Mouse (Mus musculus) myocyte (in vitro differentiated cells): ENCODE data around the gene Esrra. TPM values are rescaled to one million over a fixed set of nuclear protein-coding genes. Genes with fewer than 3 reads are reported as not detected.

ENCODE experiments used
- H3K27me3 ChIP-seq: one replicate; pipeline ENCODE4 v1.6.1; 2011; ENCODE audit not compliant: control insufficient read depth, insufficient read depth, insufficient read length
- H3K36me3 ChIP-seq: one replicate; pipeline ENCODE4 v1.6.1; 2011; ENCODE audit not compliant: control insufficient read depth, insufficient read depth
- H3K4me2 ChIP-seq: one replicate; pipeline ENCODE4 v1.6.1; 2011; ENCODE audit warnings: low read depth, control low read depth
- H3K4me3 ChIP-seq: one replicate; pipeline ENCODE4 v1.5.1; 2011; ENCODE audit warnings: mild to moderate bottlenecking, control low read depth, moderate library complexity
- H3K79me2 ChIP-seq: one replicate; pipeline ENCODE4 v1.6.1; 2011; ENCODE audit not compliant: control insufficient read depth, insufficient read depth
- H3ac ChIP-seq: one replicate; pipeline ENCODE4 v1.6.1; 2011; ENCODE audit not compliant: control insufficient read depth, insufficient read length
- CEBPB ChIP-seq: IDR thresholded peaks from 2 replicates; pipeline ENCODE4 v1.6.1; 2011; ENCODE audit warnings: mild to moderate bottlenecking, moderate library complexity; ENCODE audit not compliant: poor library complexity, insufficient read depth, severe bottlenecking
- E2F4 ChIP-seq: IDR thresholded peaks from one replicate; pipeline ENCODE4 v1.6.1; 2011; ENCODE audit warnings: mild to moderate bottlenecking, control low read depth, moderate library complexity; ENCODE audit not compliant: insufficient read depth
- MAX ChIP-seq: IDR thresholded peaks from one replicate; pipeline ENCODE4 v1.6.1; 2011; ENCODE audit warnings: low read depth, mild to moderate bottlenecking, control low read depth
- MYOD1 ChIP-seq, 3 experiments: IDR thresholded peaks; one replicate each; pipeline ENCODE4 v1.6.1; 2011; ENCODE audit warnings: control low read depth in 2 of 3, low read depth in 2 of 3, mild to moderate bottlenecking in 2 of 3, moderate library complexity in 1 of 3; ENCODE audit not compliant: insufficient read length in 2 of 3, control insufficient read depth in 1 of 3
- MYOG ChIP-seq, 3 experiments: IDR thresholded peaks; one replicate each; pipeline ENCODE4 v1.6.1; 2011; ENCODE audit warnings: control low read depth in 2 of 3, low read depth in 2 of 3, mild to moderate bottlenecking in 2 of 3; ENCODE audit not compliant: insufficient read length in 2 of 3, control insufficient read depth in 1 of 3, insufficient read depth in 1 of 3
- POLR2A ChIP-seq: IDR thresholded peaks from one replicate; pipeline ENCODE4 v1.6.1; 2011; ENCODE audit warnings: low read depth, mild to moderate bottlenecking, control low read depth, moderate library complexity; ENCODE audit not compliant: insufficient read length
- POLR2AphosphoS2 ChIP-seq: IDR thresholded peaks from one replicate; pipeline ENCODE4 v1.6.1; 2011; ENCODE audit warnings: low read depth, control low read depth; ENCODE audit not compliant: insufficient read length
- REST ChIP-seq: IDR thresholded peaks from one replicate; pipeline ENCODE4 v1.6.1; 2011; ENCODE audit warnings: mild to moderate bottlenecking, control low read depth, moderate library complexity; ENCODE audit not compliant: insufficient read depth, insufficient read length
- SRF ChIP-seq: IDR thresholded peaks from one replicate; pipeline ENCODE4 v1.6.1; 2011; ENCODE audit warnings: low read depth; ENCODE audit not compliant: control insufficient read depth, insufficient read length
- TCF12 ChIP-seq: IDR thresholded peaks from one replicate; pipeline ENCODE4 v1.6.1; 2011; ENCODE audit warnings: mild to moderate bottlenecking, control low read depth; ENCODE audit not compliant: poor library complexity, insufficient read depth, severe bottlenecking
- TCF3 ChIP-seq: IDR thresholded peaks from one replicate; pipeline ENCODE4 v1.6.1; 2011; ENCODE audit warnings: low read depth, control low read depth; ENCODE audit not compliant: insufficient read length
- USF1 ChIP-seq: IDR thresholded peaks from one replicate; pipeline ENCODE4 v1.6.1; 2011; ENCODE audit warnings: low read depth, mild to moderate bottlenecking, control low read depth, moderate library complexity
- polyA plus RNA-seq: library from polyadenylated mRNA; unstranded; fragments of >200 nt; fragmentation: generic; extraction: Trizol; gene quantifications from one replicate; pipeline ENCODE4 v1.2.1, GENCODE M21; 2012; ENCODE audit warnings: missing spikeins

The Esrra gene
- polyA plus RNA-seq, 1 experiment, result 52.7 TPM

GRCm38 (mm10) chr19:6937541-6938465, 16.2 kb upstream of the Esrra start:
- TF ChIP-seq USF1 (no peak), TCF12 (no peak), POLR2A (no peak), MYOG (IDR thresholded peaks at IDR 0.05; ENCODE audit: control insufficient read depth in 1 of 3, insufficient read depth in 1 of 3, insufficient read length in 2 of 3, low read depth in 2 of 3) (no peak), SRF (no peak), MYOD1 (IDR thresholded peaks at IDR 0.05; ENCODE audit: control insufficient read depth in 1 of 3, insufficient read length in 2 of 3, low read depth in 2 of 3) (no peak), TCF3 (no peak), E2F4 (no peak), CEBPB (no peak), POLR2AphosphoS2 (no peak), MAX (no peak), REST (no peak)
- Histone ChIP-seq H3K4me3 (no peak overlapping the region), H3ac (no peak overlapping the region), H3K36me3 (no peaks in the 10 kb centered on the region), H3K27me3 (peaks cover 12% of the 10 kb centered on the region), H3K79me2 (peaks cover 3% of the 10 kb centered on the region), H3K4me2 (no peak overlapping the region)

GRCm38 (mm10) chr19:6936299-6936698, 14.7 kb upstream of the Esrra start:
- no peaks in the 10 kb centered on the region for H3K79me2 ChIP-seq
- peaks cover 12% of the 10 kb centered on the region for H3K27me3 ChIP-seq
- TF ChIP-seq E2F4, result no peak
- no peak for TF ChIP-seq MYOD1 (IDR thresholded peaks at IDR 0.05; ENCODE audit: control insufficient read depth in 1 of 3, insufficient read length in 2 of 3, low read depth in 2 of 3)
- TF ChIP-seq MYOG (IDR thresholded peaks at IDR 0.05; ENCODE audit: control insufficient read depth in 1 of 3, insufficient read depth in 1 of 3, insufficient read length in 2 of 3, low read depth in 2 of 3), result no peak
- TF ChIP-seq MAX, result no peak
- TF ChIP-seq TCF3, result no peak
- no peak for TF ChIP-seq USF1
- no peak for TF ChIP-seq POLR2A
- no peak for TF ChIP-seq SRF
- TF ChIP-seq CEBPB, result no peak

GRCm38 (mm10) chr19:6934195-6934977, 12.8 kb upstream of the Esrra start, which contains the start of gene Kcnk4:
TSS of gene Kcnk4 (minus strand) at chr19:6934515.
- Histone ChIP-seq H3K79me2 (no peaks in the 10 kb centered on the region), H3K4me2 (peak within 1 kb of the TSS; percentile 65), H3K36me3 (no peaks in the 10 kb centered on the region), H3ac (peak within 1 kb of the TSS; percentile 12), H3K27me3 (peaks cover 12% of the 10 kb centered on the region), H3K4me3 (no peak within 1 kb of the TSS)
- TF ChIP-seq E2F4, result no peak
- no peak for TF ChIP-seq TCF12
- TF ChIP-seq POLR2AphosphoS2, result no peak
- no peak for TF ChIP-seq CEBPB
- TF ChIP-seq REST, result no peak
- no peak for TF ChIP-seq MAX
- no peak for TF ChIP-seq TCF3
- no peak for TF ChIP-seq MYOD1 (IDR thresholded peaks at IDR 0.05; ENCODE audit: control insufficient read depth in 1 of 3, insufficient read length in 2 of 3, low read depth in 2 of 3)
- TF ChIP-seq USF1, result no peak
- no peak for TF ChIP-seq MYOG (IDR thresholded peaks at IDR 0.05; ENCODE audit: control insufficient read depth in 1 of 3, insufficient read depth in 1 of 3, insufficient read length in 2 of 3, low read depth in 2 of 3)
- no peak for TF ChIP-seq SRF
- TF ChIP-seq POLR2A, result no peak

More at GRCm38 (mm10) chr19:6936299-6936698, 14.7 kb upstream of the Esrra start:
- H3K36me3 ChIP-seq, result no peaks in the 10 kb centered on the region
- no peak overlapping the region for H3K4me3 ChIP-seq
- H3ac ChIP-seq, result no peak overlapping the region
- H3K4me2 ChIP-seq, result no peak overlapping the region

GRCm38 (mm10) chr19:6933436-6934194, 12.0 kb upstream of the Esrra start:
- Histone ChIP-seq H3K27me3 (peaks cover 12% of the 10 kb centered on the region), H3K4me3 (no peak overlapping the region), H3K36me3 (no peaks in the 10 kb centered on the region), H3ac (peak overlapping the region; percentile 12), H3K4me2 (peak overlapping the region; percentile 65), H3K79me2 (no peaks in the 10 kb centered on the region)
- TF ChIP-seq USF1, result no peak
- TF ChIP-seq POLR2A, result no peak
- TF ChIP-seq MYOD1 (IDR thresholded peaks at IDR 0.05; ENCODE audit: control insufficient read depth in 1 of 3, insufficient read length in 2 of 3, low read depth in 2 of 3), result peak in 2 of 3 experiments; percentile 63 to 74
- TF ChIP-seq E2F4, result no peak
- TF ChIP-seq MAX, result no peak
- TF ChIP-seq REST, result no peak
- no peak for TF ChIP-seq CEBPB
- peak in 2 of 3 experiments; percentile 56 to 82 for TF ChIP-seq MYOG (IDR thresholded peaks at IDR 0.05; ENCODE audit: control insufficient read depth in 1 of 3, insufficient read depth in 1 of 3, insufficient read length in 2 of 3, low read depth in 2 of 3)
- TF ChIP-seq TCF12, result no peak
- TF ChIP-seq TCF3, result no peak
- TF ChIP-seq POLR2AphosphoS2, result no peak
- TF ChIP-seq SRF, result no peak
